Mouse (Mus musculus): ENCODE results near the gene Zc3h7b. TPM values are rescaled to one million over a fixed set of nuclear protein-coding genes. Genes with fewer than 3 reads are reported as not detected.

Zc3h7b gene
- total RNA-seq, 1 experiment from 2014 or later: 40.3 TPM

Other genes with a start within 250 kb of the Zc3h7b start
- 32.7 and 48.0 TPM in 2 replicates for gene Ep300, start 159.7 kb upstream of the Zc3h7b start, total RNA-seq (2017)
- gene L3mbtl2, start 81.2 kb upstream of the Zc3h7b start, total RNA-seq (2017): 21.2 and 22.8 TPM in 2 replicates
- 0.19 and 0.69 TPM in 2 replicates for gene Chadl, start 47.8 kb upstream of the Zc3h7b start, total RNA-seq (2017)
- 80.7 and 125 TPM in 2 replicates for gene Rangap1, start 473 bp downstream of the Zc3h7b start, total RNA-seq (2017)
- gene Tef, start 57.4 kb downstream of the Zc3h7b start, total RNA-seq (2017): 18.6 and 28.9 TPM in 2 replicates
- 36.6 and 38.4 TPM in 2 replicates for gene Tob2, start 113.7 kb downstream of the Zc3h7b start, total RNA-seq (2017)
- 35.5 and 56.0 TPM in 2 replicates for gene Phf5a, start 126.9 kb downstream of the Zc3h7b start, total RNA-seq (2017)
- 98.4 and 130 TPM in 2 replicates for gene Aco2, start 127.3 kb downstream of the Zc3h7b start, total RNA-seq (2017)
- gene Polr3h, start 181.2 kb downstream of the Zc3h7b start, total RNA-seq (2017): 26.7 and 32.6 TPM in 2 replicates
- not detected in 2 replicates for gene Csdc2, start 191.7 kb downstream of the Zc3h7b start, total RNA-seq (2017)
- 12.5 and 13.4 TPM in 2 replicates for gene Pmm1, start 215.9 kb downstream of the Zc3h7b start, total RNA-seq (2017)
- not detected in 2 replicates for gene 1700029P11Rik, start 235.5 kb downstream of the Zc3h7b start, total RNA-seq (2017)
- 364 and 390 TPM in 2 replicates for gene Xrcc6, start 242.8 kb downstream of the Zc3h7b start, total RNA-seq (2017)

Data from hematopoietic stem cell, adult 5-6 weeks (primary cell).